Mouse (Mus musculus) monocyte, adult 5-6 weeks (primary cell): ENCODE results near the gene Wnt3a. TPM values are rescaled to one million over a fixed set of nuclear protein-coding genes. Genes with fewer than 3 reads are reported as not detected.
A peak's percentile ranks its signal among the peaks of the same experiment; 100 is the strongest.

Experiments used
- ATAC-seq: fragments of 153-309, 156-312 bp; replicated peaks from 2 replicates; pipeline ENCODE4 v1.8.0; 2017; ENCODE audit warnings: mild to moderate bottlenecking; ENCODE audit not compliant: low TSS enrichment, insufficient number of reproducible peaks, severe bottlenecking, poor library complexity, low FRiP score
- total RNA-seq: library from RNA; stranded (forward); fragments of 200-1000, 200-491, 200-594 nt; gene quantifications from 3 replicates; pipeline ENCODE4 v1.2.3, GENCODE M21; 2017

Gene Wnt3a
- total RNA-seq, 1 experiment from 2014 or later = not detected

DNA sequence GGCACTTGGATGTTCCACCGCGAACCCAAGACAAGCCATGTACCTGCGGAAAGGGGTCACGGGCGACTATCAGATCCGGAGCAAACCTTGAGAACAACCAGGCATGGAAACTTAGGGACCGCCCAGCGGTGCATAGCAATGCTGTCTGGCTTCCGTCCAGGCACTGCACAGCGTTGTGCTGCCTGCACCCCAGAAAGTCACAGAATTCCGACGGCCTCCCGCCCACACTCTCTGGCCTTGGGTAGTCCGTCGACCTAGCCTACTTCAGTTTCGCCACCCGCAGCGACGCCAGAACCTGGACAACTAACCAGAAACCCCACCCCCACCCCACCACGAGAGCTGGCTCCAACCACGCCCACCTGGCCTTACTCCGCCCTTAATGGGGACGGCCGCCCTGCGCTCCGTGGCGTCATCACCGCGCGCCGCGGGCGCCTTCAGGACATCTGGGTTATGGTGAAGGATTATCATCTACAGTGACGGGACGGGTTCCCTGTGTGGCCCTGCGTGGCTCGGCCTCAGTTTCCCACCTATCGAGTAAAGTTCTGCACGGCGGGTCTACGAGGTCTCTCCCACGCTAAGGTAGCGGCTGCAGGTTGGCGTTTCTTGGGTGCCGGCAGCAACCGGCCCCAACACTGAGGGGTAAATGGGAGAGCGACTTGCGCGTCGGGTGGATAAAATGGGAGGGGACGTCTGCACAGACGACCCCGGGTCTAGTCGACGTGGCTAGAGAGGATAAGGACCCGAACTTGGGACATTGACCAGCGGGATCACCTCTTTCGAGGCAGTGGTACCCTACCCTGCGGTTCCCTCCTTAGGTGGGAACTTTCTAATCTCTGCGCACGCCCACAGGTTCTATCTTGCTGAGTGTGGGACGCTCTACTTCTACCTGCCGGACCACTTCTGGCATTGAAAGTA lies 88.2 kb downstream of the Wnt3a start, which contains the start of gene Mrpl55:
Gene Mrpl55, plus strand, starts transcription at position 406 of the 915 bp plus-strand sequence.
- ATAC-seq = peak; percentile 91

DNA sequence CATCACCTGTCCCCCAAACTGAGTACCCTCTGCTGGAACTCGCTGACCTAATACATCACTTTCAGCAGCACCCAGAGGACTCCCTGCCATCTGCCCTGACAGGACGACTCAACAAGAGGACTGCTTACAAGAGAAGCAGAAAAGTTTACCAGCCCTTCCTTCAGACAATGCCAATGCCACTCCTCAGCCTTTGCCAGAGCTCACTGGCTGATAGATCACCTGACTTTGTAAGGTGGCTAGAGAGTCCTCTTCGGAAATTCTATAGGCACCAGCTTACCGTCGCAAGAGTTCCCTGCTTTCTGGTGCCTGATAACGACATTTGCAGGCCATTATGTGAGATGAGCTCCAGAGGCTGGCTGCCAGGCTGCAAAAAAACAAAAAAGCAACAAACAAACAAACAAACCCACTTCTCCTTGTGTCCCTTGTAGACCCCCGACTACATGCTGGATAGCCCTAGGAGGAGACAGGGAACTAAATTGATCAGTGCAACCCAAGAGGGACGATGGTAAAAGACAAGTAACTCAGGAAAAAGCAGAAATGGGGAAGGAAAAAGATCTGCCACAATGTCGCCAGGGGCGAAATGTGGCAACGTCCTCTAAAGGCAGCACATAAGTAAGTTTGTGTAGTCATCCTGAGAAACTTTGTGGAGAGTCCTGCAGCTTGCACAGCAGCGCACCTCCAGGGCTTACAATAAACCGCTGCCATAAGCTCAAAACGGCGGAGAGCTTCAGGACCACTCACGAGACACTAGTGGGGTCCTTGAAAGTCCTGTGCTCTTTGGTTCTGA lies 89.1 kb downstream of the Wnt3a start:
- ATAC-seq = no peak; the same call in 1 of the 2 replicates

Other genes starting within 250 kb of the Wnt3a start
- gene Obscn, start 154.3 kb downstream of the Wnt3a start, total RNA-seq = under 0.01 to 0.58 TPM in 2 of 3 replicates, not detected in the other
- gene Iba57, start 127.0 kb downstream of the Wnt3a start, total RNA-seq = 4.1 to 15.4 TPM (median 6.4 TPM) in 3 replicates
- not detected in 3 replicates for gene Gjc2, start 107.5 kb downstream of the Wnt3a start, total RNA-seq
- 23.1 to 45.9 TPM (median 32.7 TPM) in 3 replicates for gene Guk1, start 98.5 kb downstream of the Wnt3a start, total RNA-seq
- 21.2 to 48.1 TPM (median 23.8 TPM) in 3 replicates for gene Mrpl55, start 88.3 kb downstream of the Wnt3a start, total RNA-seq
- 8.9 to 16.8 TPM (median 16.4 TPM) in 3 replicates for gene 2310033P09Rik, start 82.4 kb downstream of the Wnt3a start, total RNA-seq
- 337 to 405 TPM (median 396 TPM) in 3 replicates for gene Arf1, start 62.5 kb downstream of the Wnt3a start, total RNA-seq
- 0.10 TPM in 1 of 3 replicates, not detected in the others for gene Wnt9a, start 16.2 kb upstream of the Wnt3a start, total RNA-seq
- gene Prss38, start 84.9 kb upstream of the Wnt3a start, total RNA-seq = not detected in 3 replicates
- gene Jmjd4, start 159.3 kb upstream of the Wnt3a start, total RNA-seq = 4.3 to 8.3 TPM (median 5.5 TPM) in 3 replicates
- gene Snap47, start 160.4 kb upstream of the Wnt3a start, total RNA-seq = 5.6 to 17.7 TPM (median 6.0 TPM) in 3 replicates
- 1.5 to 5.2 TPM (median 1.7 TPM) in 3 replicates for gene Zfp867, start 181.7 kb upstream of the Wnt3a start, total RNA-seq
- gene Zkscan17, start 236.0 kb upstream of the Wnt3a start, total RNA-seq = 8.6 to 18.8 TPM (median 11.6 TPM) in 3 replicates